Mouse (Mus musculus): Measurements from ENCODE around the gene Ptcra. TPM values are rescaled to one million over a fixed set of nuclear protein-coding genes. Genes with fewer than 3 reads are reported as not detected.

Gene Ptcra
- polyA plus RNA-seq (2014; fragmentation: Illumina TruSeq; extraction: RNeasy Lipid Tissue Mini Kit (QIAGEN cat#74804); ENCODE audit: low read depth, low replicate concordance) = not detected

DNA sequence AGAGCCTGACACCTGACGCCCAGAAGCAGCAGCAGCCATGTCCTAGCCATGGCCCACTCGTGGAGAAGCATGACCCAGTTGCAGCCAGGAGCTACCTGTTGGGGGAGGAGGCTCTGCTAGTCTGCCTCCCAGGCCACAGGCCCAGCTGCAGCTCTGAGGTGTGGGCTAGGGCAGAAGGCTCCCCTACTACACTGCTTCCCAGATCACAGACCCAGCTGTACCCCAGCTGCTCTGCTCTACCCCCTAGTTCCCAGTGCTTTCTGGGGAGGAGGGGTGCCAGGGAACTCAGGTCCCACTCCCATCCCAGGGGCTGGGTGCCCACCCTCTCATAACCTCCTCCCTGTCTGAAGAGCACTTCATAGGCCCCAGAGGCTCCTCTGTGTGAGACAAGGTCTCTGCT is at the start of gene Ptcra:
TSS of gene Ptcra (minus strand) at position 169 of the 400 bp plus-strand sequence.

DNA sequence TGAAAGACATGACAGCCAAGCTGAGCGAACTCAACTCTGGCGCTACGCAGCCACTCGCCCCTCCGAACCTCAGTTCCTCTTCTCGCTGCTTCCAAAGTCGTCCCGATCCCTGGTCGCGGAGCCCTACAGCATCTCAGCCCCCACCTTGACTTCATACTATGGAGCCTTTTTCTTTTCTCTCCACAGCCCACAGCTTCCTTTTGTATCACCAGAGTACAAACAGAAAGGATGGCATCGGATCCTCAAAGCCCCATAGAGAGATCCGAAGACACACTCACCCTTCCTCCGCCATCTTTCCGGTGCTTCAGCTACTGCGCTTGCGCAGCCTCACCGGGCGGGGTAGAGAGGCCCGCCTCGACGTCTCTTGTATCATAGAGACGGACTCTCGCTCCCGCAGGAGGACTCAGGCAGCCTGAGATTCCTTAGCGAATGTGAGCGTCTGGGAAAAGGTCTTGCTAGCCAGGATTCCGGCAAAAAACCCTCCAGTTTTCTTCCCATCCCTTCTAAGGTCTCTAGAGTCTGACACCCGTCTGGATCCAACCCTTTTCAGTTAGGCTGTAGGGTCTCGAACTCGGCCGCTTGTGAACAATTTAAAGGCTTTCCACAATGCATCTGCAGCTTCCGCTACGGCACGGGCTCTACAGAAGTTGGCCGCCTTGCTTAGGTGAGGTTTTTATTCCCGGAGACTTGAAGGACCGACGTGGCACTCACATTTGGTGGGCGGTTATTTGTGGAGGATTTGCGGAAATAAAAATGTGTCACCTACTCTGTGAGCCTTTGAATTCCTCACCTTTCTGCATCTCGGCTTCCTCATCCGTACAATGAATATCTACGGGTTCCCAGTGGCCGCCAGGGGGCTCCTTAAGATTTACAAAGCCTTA is 19.1 kb upstream of the Ptcra start, which contains the start of gene Rpl7l1:
TSS of gene Rpl7l1 (minus strand) at position 332 of the 881 bp plus-strand sequence.

DNA sequence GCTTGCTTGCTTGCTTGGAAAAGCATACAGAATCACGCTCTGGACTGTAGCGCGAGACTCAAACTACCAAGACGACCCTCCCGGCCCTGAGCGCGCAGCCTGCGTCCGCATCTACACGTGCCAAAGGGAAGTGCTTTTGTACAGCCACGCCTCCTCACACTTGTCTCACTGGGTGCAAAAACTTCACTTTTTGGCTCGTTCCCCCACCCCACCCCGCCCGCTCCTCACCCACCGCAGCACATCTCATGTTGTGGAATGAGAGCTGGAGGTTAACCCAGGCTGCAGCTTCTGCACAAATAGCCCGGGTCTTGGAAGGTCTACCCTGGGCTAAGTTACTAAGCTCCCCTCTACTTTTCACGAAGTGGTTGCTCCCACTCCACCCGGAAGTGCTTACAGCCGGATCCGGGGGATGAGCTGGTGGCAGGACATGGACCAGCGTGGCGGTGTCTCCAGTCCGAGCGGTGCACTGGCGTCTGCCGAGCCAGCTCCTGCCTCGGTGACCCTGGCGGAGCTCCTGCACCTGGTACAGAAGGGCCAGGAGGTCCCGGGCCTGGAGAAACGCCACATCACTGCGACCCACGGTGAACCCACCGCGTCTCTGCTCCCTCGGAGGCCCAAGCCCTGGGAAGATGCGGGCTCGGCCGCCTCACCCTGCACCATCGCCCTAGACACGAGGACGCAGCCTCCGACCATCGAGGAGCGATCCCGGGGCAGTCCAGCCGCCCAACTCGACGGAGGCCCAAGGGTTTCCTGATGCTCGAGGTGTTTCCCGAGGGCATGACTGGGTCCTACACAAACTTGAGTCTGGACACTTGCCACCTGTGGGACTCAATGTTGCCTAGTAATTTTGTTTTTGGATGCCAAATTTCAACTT is 9.1 kb upstream of the Ptcra start, which contains the start of gene 2310039H08Rik:
TSS of gene 2310039H08Rik (plus strand) at position 232 of the 874 bp plus-strand sequence.

DNA sequence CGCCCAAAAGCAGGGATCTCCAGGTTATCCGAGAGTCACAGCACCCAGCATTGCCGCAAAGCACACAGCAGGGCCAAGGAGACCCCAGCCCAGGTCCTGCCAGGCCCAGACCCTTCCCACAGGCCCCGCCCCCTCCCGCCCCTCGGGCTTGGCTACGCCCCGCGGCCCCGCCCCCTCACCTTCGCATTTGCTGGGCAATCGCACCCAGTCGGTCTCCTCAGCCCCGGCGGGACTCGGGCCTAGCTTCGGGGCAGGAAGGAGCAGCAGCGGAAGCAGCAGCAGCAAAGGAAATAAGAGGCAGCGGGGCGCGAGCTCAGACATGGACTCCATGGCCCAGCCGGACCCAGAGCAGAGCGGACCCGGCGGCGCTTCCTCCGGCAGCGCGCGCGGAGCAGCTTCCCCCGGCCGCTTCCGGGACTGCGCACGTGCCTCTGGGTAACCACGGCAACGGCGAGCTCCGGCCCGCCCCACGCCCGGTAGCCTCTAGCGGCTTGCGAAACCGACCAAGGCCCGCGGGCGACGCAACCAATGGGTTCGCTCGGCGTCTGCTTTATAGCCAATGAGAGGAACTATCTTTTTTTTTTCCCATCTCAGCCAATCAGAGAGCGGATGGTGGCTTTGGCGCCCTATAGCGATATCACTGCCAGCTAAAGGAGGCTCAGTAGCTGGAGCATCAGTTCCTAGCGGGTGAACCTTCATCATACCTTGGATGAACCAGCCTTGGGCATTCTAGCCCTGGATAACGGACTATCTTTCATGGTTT is 11.5 kb downstream of the Ptcra start, which contains the start of gene Cnpy3:
TSS of gene Cnpy3 (minus strand) at position 421 of the 763 bp plus-strand sequence.

DNA sequence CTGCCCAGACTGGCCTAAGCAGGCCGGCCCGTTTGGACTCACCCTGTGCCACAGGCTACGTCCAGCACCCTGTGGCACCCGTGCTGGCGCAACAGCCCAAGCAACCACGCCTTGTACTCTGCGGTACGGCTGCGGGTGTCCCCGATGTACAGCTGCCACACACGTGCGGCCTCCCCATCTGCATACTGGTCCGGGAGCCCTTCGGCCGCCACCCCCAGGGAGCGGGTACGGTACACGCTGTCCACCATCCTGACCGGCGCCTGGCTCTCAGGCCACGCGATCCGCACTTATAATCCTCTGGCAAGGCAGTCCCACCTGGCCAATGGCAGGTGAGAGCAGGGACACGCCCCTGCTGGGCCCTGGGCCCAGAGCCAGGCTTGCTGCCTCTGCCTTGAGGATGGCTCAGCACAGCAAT is 34.6 kb downstream of the Ptcra start, which contains the start of gene Gnmt:
TSS of gene Gnmt (minus strand) at position 265 of the 415 bp plus-strand sequence.

DNA sequence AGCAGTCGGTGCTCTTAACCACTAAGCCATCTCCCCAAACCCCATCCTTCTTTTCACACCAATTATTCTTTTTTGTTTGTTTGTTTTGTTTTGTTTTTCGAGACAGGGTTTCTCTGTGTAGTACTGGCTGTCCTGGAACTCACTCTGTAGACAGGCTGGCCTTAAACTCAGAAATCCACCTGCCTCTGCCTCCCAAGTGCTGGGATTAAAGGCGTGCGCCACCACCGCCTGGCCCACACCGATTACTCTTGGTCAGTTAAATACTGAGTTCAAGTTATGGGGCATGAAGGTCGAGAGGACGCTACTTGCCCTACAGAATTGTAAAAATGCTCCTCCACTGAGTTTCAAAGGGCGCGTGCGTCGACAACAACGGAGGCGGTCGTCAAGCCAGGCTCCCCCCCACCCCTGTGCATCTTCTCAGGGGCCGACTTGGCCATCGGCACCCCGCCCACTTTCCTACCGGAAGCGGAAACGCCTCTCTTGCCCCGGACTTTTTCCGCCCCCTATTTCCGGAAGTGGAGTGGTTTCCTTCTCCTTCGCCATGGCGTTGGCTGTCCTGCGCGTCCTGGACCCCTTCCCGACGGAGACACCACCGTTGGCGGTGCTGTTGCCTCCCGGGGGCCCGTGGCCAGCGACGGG is 52.4 kb downstream of the Ptcra start, which contains the start of gene Pex6:
TSS of gene Pex6 (plus strand) at position 505 of the 639 bp plus-strand sequence.

Other genes with a start within 250 kb of the Ptcra start
- gene Cul9, start 217.3 kb downstream of the Ptcra start, polyA plus RNA-seq (2014; fragmentation: Illumina TruSeq; extraction: RNeasy Lipid Tissue Mini Kit (QIAGEN cat#74804); ENCODE audit: low read depth, low replicate concordance) = 2.6 TPM
- 0.36 TPM for gene Srf, start 207.5 kb downstream of the Ptcra start, polyA plus RNA-seq (2014; fragmentation: Illumina TruSeq; extraction: RNeasy Lipid Tissue Mini Kit (QIAGEN cat#74804); ENCODE audit: low read depth, low replicate concordance)
- gene Ptk7, start 134.2 kb downstream of the Ptcra start, polyA plus RNA-seq (2014; fragmentation: Illumina TruSeq; extraction: RNeasy Lipid Tissue Mini Kit (QIAGEN cat#74804); ENCODE audit: low read depth, low replicate concordance) = 0.04 TPM
- 0.22 TPM for gene Klc4, start 117.7 kb downstream of the Ptcra start, polyA plus RNA-seq (2014; fragmentation: Illumina TruSeq; extraction: RNeasy Lipid Tissue Mini Kit (QIAGEN cat#74804); ENCODE audit: low read depth, low replicate concordance)
- gene Mrpl2, start 117.5 kb downstream of the Ptcra start, polyA plus RNA-seq (2014; fragmentation: Illumina TruSeq; extraction: RNeasy Lipid Tissue Mini Kit (QIAGEN cat#74804); ENCODE audit: low read depth, low replicate concordance) = 1.8 TPM
- 0.11 TPM for gene Cul7, start 113.4 kb downstream of the Ptcra start, polyA plus RNA-seq (2014; fragmentation: Illumina TruSeq; extraction: RNeasy Lipid Tissue Mini Kit (QIAGEN cat#74804); ENCODE audit: low read depth, low replicate concordance)
- 1.1 TPM for gene Rrp36, start 89.4 kb downstream of the Ptcra start, polyA plus RNA-seq (2014; fragmentation: Illumina TruSeq; extraction: RNeasy Lipid Tissue Mini Kit (QIAGEN cat#74804); ENCODE audit: low read depth, low replicate concordance)
- 131 TPM for gene Mea1, start 84.9 kb downstream of the Ptcra start, polyA plus RNA-seq (2014; fragmentation: Illumina TruSeq; extraction: RNeasy Lipid Tissue Mini Kit (QIAGEN cat#74804); ENCODE audit: low read depth, low replicate concordance)
- gene Klhdc3, start 82.8 kb downstream of the Ptcra start, polyA plus RNA-seq (2014; fragmentation: Illumina TruSeq; extraction: RNeasy Lipid Tissue Mini Kit (QIAGEN cat#74804); ENCODE audit: low read depth, low replicate concordance) = 36.7 TPM
- gene Ppp2r5d, start 58.6 kb downstream of the Ptcra start, polyA plus RNA-seq (2014; fragmentation: Illumina TruSeq; extraction: RNeasy Lipid Tissue Mini Kit (QIAGEN cat#74804); ENCODE audit: low read depth, low replicate concordance) = 2.8 TPM
- 0.85 TPM for gene Pex6, start 52.2 kb downstream of the Ptcra start, polyA plus RNA-seq (2014; fragmentation: Illumina TruSeq; extraction: RNeasy Lipid Tissue Mini Kit (QIAGEN cat#74804); ENCODE audit: low read depth, low replicate concordance)
- gene Gnmt, start 34.5 kb downstream of the Ptcra start, polyA plus RNA-seq (2014; fragmentation: Illumina TruSeq; extraction: RNeasy Lipid Tissue Mini Kit (QIAGEN cat#74804); ENCODE audit: low read depth, low replicate concordance) = not detected
- 0.95 TPM for gene Cnpy3, start 11.5 kb downstream of the Ptcra start, polyA plus RNA-seq (2014; fragmentation: Illumina TruSeq; extraction: RNeasy Lipid Tissue Mini Kit (QIAGEN cat#74804); ENCODE audit: low read depth, low replicate concordance)
- gene 2310039H08Rik, start 8.9 kb upstream of the Ptcra start, polyA plus RNA-seq (2014; fragmentation: Illumina TruSeq; extraction: RNeasy Lipid Tissue Mini Kit (QIAGEN cat#74804); ENCODE audit: low read depth, low replicate concordance) = 14.5 TPM
- 20.1 TPM for gene Rpl7l1, start 19.0 kb upstream of the Ptcra start, polyA plus RNA-seq (2014; fragmentation: Illumina TruSeq; extraction: RNeasy Lipid Tissue Mini Kit (QIAGEN cat#74804); ENCODE audit: low read depth, low replicate concordance)
- 7.7 TPM for gene Bicral, start 94.8 kb upstream of the Ptcra start, polyA plus RNA-seq (2014; fragmentation: Illumina TruSeq; extraction: RNeasy Lipid Tissue Mini Kit (QIAGEN cat#74804); ENCODE audit: low read depth, low replicate concordance)
- gene Tbcc, start 127.0 kb upstream of the Ptcra start, polyA plus RNA-seq (2014; fragmentation: Illumina TruSeq; extraction: RNeasy Lipid Tissue Mini Kit (QIAGEN cat#74804); ENCODE audit: low read depth, low replicate concordance) = 7.8 TPM
- 0.99 TPM for gene Prph2, start 146.7 kb upstream of the Ptcra start, polyA plus RNA-seq (2014; fragmentation: Illumina TruSeq; extraction: RNeasy Lipid Tissue Mini Kit (QIAGEN cat#74804); ENCODE audit: low read depth, low replicate concordance)
- 7.4 TPM for gene Ubr2, start 246.8 kb upstream of the Ptcra start, polyA plus RNA-seq (2014; fragmentation: Illumina TruSeq; extraction: RNeasy Lipid Tissue Mini Kit (QIAGEN cat#74804); ENCODE audit: low read depth, low replicate concordance)

Data from testis, adult 10 weeks (tissue).